Mouse (Mus musculus): Measurements from ENCODE around the gene Optc.

Gene Optc

GRCm38 (mm10) chr1:133907949-133908658, at the start of gene Optc:
Optc (minus strand) TSS chr1:133907999.
- DNase-seq (ENCODE audit: low read depth), result no peak

GRCm38 (mm10) chr1:133954009-133954408, 46.2 kb upstream of the Optc start:
- DNase-seq (ENCODE audit: low read depth), result no peak

GRCm38 (mm10) chr1:133953261-133953742, 45.5 kb upstream of the Optc start:
- no peak for DNase-seq (ENCODE audit: low read depth)

- DNase-seq (ENCODE audit: low read depth), result peak; percentile 74
Measured at GRCm38 (mm10) chr1:133951598-133951997, 43.8 kb upstream of the Optc start.

GRCm38 (mm10) chr1:133950061-133950782, 42.4 kb upstream of the Optc start:
- DNase-seq (ENCODE audit: low read depth), result peak; percentile 60

GRCm38 (mm10) chr1:133945106-133945505, 37.3 kb upstream of the Optc start:
- no peak for DNase-seq (ENCODE audit: low read depth)

- DNase-seq (ENCODE audit: low read depth), result no peak
Measured at GRCm38 (mm10) chr1:133941904-133942303, 34.1 kb upstream of the Optc start.

- no peak for DNase-seq (ENCODE audit: low read depth)
Measured at GRCm38 (mm10) chr1:133941158-133941860, 33.5 kb upstream of the Optc start.

- DNase-seq (ENCODE audit: low read depth), result no peak
Measured at GRCm38 (mm10) chr1:133940481-133941092, 32.8 kb upstream of the Optc start.

GRCm38 (mm10) chr1:133939708-133940107, 31.9 kb upstream of the Optc start:
- no peak for DNase-seq (ENCODE audit: low read depth)

- no peak for DNase-seq (ENCODE audit: low read depth)
Measured at GRCm38 (mm10) chr1:133936169-133936568, 28.4 kb upstream of the Optc start.

GRCm38 (mm10) chr1:133934354-133934963, 26.7 kb upstream of the Optc start:
- DNase-seq (ENCODE audit: low read depth), result no peak

GRCm38 (mm10) chr1:133933301-133934195, 25.7 kb upstream of the Optc start:
- DNase-seq (ENCODE audit: low read depth), result no peak

- DNase-seq (ENCODE audit: low read depth), result no peak
Measured at GRCm38 (mm10) chr1:133929980-133930379, 22.2 kb upstream of the Optc start.

- DNase-seq (ENCODE audit: low read depth), result no peak
Measured at GRCm38 (mm10) chr1:133925223-133925622, 17.4 kb upstream of the Optc start.

GRCm38 (mm10) chr1:133924141-133924875, 16.5 kb upstream of the Optc start:
- DNase-seq (ENCODE audit: low read depth), result no peak

- DNase-seq (ENCODE audit: low read depth), result no peak
Measured at GRCm38 (mm10) chr1:133923071-133923470, 15.3 kb upstream of the Optc start.

GRCm38 (mm10) chr1:133921304-133921751, 13.5 kb upstream of the Optc start, which contains the start of gene Prelp:
Prelp (minus strand) TSS chr1:133921414.
- DNase-seq (ENCODE audit: low read depth), result no peak

GRCm38 (mm10) chr1:133920876-133921275, 13.1 kb upstream of the Optc start:
- no peak for DNase-seq (ENCODE audit: low read depth)

- DNase-seq (ENCODE audit: low read depth), result no peak
Measured at GRCm38 (mm10) chr1:133920401-133920800, 12.6 kb upstream of the Optc start.

Measured in c-Kit-positive CD71-positive TER-119-negative erythroid progenitor cells, embryonic 14.5 days (primary cell).